Mouse (Mus musculus) embryo, embryonic 10 days (tissue): ENCODE measurements around the gene Simc1.
A peak's percentile ranks its signal among the peaks of the same experiment; 100 is the strongest.

ENCODE experiments used
- DNase-seq: peaks from one replicate; pipeline ENCODE4 v3.0.0-alpha.2; 2015; ENCODE audit warnings: low spot score

Gene Simc1

GRCm38 (mm10) chr13:54548036-54548435 lies 44.5 kb downstream of the Simc1 start:
- DNase-seq, result no peak

DNA sequence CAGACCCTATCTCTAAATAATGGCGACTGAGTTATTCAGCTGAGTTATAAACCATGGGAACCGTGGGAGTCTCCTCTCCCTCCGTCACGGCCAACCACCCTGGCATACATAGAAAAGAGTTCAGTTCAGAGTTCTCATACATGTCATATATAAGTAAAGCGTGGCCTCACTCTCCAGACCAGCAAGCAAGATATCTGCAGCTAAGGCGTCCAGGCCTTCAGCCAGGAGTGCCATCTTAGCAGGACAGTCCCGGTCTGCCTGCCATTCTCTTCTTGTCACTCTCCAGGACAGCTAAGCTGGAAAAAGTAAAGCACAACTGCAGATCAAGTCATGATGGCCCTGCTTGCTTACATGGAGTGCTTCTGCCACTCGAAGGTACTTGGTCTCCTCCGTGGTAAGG lies 52.6 kb downstream of the Simc1 start:
- DNase-seq, result no peak

GRCm38 (mm10) chr13:54556796-54557195 lies 53.2 kb downstream of the Simc1 start:
- no peak for DNase-seq

- DNase-seq, result no peak
Measured at GRCm38 (mm10) chr13:54557652-54558051, 54.1 kb downstream of the Simc1 start.

DNA sequence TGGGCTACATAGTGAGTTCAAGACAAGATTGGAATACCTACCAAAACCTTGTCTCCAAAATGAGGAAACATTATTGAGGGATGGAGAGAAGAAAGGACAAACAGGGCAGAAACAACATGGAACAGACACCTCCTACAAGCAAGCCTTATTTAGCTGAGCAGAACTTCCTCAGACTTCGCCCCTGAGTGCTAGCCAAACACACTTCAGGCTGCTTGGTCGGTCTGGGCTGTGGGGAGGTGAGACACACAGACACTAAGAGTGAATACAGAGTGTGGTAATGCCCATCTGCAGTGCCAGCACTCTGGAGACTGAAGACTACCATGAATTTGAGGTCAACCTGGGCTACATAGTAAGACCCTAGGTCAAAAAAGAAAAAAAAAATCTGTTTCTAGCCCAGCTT lies 56.1 kb downstream of the Simc1 start:
- DNase-seq, result no peak

DNA sequence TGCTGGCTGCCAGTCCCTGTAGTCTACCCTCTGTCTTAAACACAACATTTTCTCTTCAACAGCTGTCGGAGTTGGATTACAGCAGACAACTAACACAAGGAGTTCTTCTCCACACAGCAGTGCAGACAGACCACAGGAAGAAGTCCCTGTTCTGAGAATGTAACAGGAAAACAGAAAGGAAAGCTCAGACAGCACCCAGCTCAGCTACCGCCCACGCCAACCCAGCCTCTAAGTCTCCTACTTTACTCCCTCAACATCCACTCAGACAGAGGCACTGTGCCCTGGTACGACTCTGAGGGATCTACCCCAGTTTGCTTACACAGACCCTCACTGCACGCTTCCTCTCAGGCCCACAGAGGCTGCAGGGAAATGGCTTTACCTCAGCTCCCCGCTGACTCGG lies 57.0 kb downstream of the Simc1 start:
- no peak for DNase-seq

- DNase-seq, result no peak
Measured at GRCm38 (mm10) chr13:54562562-54562961, 59.0 kb downstream of the Simc1 start.

DNA sequence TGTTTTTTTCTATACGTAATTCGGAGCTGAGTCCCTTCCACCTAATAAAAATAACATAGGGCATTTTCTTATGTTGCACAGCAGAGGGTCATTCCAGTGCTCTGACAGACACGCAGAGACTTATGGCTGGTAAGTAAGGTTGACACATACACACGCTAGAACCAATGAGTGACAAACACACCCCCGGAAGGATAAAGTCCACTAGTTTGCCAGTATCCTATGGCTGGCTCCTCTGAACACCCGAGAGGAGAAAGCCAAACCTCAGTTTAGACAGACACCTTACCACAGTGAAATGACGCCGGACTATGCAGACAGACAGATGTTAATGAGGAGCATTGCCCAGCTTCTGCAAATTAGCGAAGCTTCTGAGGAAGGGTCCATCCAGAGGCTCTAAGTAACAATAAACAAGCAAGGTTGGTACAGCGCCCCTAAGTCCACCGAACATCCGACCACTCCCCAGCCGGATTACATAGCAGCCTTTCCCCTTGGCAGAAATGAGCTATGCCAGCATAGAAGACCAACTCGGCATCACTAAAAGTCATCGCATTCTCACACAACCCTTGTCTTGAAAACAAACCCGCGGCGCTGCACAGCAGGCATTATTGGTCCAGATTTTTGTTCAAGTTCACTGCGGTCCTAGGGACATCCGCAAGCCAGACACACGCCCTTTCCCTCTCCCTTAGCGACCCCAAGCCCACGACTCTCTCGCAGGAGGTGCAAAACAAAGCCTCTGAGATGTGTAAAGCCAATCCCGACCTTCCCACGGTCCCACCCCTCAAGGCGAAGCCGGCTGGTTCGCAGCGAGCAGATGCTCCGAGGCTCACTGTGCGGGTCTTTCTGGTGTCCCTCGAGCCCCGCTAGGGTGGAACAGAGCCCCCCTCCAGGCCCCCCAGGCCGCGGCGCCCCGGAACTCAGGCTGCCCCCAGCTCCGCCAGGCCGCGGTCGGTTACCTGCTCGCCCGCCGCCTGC lies 60.9 kb downstream of the Simc1 start:
- peak; percentile 28 for DNase-seq

- peak; percentile 100 for DNase-seq
Measured at GRCm38 (mm10) chr13:54565201-54565581, 61.6 kb downstream of the Simc1 start, which contains the start of gene 4833439L19Rik. 4833439L19Rik (minus strand) TSS chr13:54565435.

GRCm38 (mm10) chr13:54565594-54566345 lies 62.2 kb downstream of the Simc1 start:
- DNase-seq, result peak; percentile 58

DNA sequence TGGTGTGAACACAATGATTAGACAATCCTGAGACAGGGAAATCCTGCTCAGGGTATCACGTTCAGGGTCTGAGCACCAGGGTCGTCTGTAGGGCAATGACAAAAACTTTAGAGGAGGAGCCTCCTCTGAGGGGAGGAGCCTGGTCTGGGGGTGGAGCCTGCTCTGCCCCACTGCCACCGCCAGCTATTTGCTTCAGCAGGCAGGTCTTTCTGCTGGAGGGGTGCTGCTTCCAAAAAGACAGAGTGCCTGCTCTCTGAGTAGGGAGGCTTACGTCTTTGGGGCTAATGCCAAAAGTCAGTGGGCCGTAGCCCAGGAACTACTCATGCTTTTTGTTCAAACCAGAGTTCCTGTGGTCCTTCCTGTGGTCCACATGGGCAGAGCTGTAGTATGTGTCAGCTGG lies 64.8 kb downstream of the Simc1 start:
- DNase-seq, result no peak

GRCm38 (mm10) chr13:54569282-54569681 lies 65.7 kb downstream of the Simc1 start:
- no peak for DNase-seq

DNA sequence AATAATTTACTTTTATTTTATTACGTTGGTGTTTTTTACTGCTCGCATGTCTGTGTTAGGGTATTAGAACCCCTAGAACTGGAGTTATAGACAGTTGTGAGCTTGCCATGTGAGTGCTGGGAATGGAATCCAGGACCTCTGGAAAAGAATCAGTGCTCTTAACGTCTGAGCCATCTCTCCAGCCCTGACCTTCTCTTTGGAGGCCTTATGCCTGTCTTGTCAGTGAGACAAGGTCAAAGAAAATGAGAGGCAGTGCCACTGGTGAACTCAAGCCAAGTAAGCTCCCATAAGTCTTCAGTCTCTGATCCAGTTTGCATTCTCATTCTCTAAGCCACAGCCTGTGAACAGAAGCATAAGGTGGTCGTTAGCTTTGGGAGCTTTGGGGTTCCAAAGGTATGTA lies 67.2 kb downstream of the Simc1 start:
- no peak for DNase-seq

GRCm38 (mm10) chr13:54571637-54572036 lies 68.1 kb downstream of the Simc1 start:
- DNase-seq, result no peak

GRCm38 (mm10) chr13:54572621-54573020 lies 69.0 kb downstream of the Simc1 start:
- DNase-seq, result no peak

- peak; percentile 92 for DNase-seq
Measured at GRCm38 (mm10) chr13:54574854-54575481, 71.4 kb downstream of the Simc1 start, which contains the start of gene Arl10. Arl10 (plus strand) TSS chr13:54575015.

DNA sequence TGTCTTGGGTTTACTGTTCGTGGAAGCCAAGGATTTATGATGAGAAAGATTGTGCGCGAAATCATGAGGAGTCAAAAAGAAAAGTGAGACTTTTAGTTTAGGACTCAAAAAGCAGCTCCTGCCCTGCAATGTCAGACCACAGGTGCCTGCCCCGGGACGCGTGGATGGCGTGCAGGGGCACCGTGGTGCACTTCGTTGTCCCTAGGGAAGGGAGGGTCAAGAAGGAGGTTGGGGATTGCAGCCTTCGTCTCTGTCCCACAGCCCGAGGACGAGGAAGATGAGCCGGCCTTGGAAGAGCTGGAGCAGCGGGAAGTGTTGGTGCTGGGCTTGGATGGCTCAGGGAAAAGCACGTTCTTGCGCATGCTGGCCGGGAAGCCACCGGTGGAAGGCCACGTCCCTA lies 71.9 kb downstream of the Simc1 start:
- no peak for DNase-seq

DNA sequence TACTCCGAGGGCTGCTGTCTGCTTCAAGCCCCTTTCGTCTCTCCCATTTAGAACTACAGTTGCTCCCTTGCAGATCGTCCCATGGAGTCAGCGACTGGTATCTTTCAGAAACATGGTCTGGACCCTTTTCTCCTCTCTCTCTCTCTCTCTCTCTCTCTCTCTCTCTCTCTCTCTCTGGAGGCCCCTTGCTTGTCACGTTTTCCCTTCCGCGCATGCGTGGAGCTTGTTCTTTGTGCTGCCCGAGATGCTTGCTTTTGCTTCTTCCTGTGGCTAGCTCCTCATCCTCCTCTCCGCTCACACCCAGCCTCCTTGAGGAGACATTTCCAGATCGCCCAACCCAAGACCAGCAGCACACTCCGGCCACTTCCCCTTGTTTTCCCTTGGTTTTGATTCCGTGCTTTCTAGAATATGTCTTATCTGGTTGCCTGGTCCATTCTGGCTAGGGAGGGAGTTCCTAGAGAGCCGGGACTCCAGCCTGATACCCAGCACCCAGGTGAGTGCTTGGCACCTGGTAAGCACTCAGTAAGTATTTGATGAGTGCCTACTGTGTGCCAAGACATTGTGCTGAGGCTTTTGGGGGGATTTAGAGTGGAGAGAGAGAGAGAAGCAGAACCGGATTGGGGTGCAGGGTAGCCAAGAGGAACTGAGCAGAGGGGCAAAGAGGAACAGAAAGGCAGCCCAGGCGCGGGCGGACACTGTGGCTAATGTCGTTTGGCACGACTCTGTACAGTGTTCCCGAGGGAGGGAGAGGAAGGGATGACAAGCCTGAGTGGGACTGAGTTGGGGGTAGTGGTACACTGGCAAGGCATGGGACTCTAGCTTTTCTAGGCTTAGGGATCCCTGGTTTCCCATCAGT lies 74.3 kb downstream of the Simc1 start:
- DNase-seq, result no peak

- no peak for DNase-seq
Measured at GRCm38 (mm10) chr13:54581385-54581784, 77.8 kb downstream of the Simc1 start.

- no peak for DNase-seq
Measured at GRCm38 (mm10) chr13:54582126-54582525, 78.5 kb downstream of the Simc1 start.

DNA sequence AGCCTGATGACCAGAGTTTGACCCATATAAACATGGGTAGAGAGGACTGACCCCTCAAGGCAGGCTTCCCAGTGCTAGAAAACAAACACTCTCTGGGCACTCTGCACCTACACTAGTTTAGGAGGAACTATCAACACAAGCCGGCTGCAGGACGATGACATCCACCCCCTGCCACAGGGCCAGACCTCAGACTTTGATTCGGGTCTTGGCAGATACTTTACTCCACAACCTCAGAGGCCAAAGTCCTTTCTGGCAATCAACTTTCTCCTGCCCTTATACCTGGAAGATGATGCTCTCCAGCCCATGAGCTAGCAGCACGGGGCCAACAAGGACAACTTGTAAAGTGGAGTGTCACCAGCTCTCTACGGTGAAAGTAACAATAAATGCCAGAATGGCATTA lies 79.3 kb downstream of the Simc1 start:
- DNase-seq, result no peak

- no peak for DNase-seq
Measured at GRCm38 (mm10) chr13:54585831-54586230, 82.3 kb downstream of the Simc1 start.
